Mouse (Mus musculus): ENCODE results near the gene Gm21972.
A peak's percentile ranks its signal among the peaks of the same experiment; 100 is the strongest.

DNA sequence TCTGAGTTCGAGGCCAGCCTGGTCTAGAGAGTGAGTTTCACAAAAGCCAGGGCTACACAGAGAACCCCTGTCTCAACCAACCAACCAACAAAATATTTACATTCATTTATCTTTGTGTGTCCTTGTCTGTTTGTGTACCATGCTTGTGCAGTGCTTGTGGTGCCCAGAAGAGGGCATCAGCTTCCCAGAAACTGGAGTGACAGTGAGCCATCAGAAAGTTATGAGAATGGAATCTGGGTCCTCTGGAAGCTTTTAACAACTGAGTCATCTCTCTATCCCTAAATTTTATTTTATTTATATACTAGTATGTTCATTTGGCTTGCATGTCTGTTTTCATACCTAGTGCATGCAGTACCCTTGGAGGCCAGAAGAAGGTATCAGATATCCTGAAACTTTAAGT is 19.2 kb downstream of the Gm21972 start:
- TF ChIP-seq MAZ (IDR thresholded peaks at IDR 0.05; ENCODE audit: low read depth, low read length) = no peak
- TF ChIP-seq ETS1 (conservative IDR thresholded peaks at IDR 0.05; ENCODE audit: low read depth, low read length) = no peak
- no peak for TF ChIP-seq CHD2 (IDR thresholded peaks at IDR 0.05; ENCODE audit: low read length)
- no peak for TF ChIP-seq MYC (IDR thresholded peaks at IDR 0.05; ENCODE audit: low read depth, low read length)
- TF ChIP-seq CTCF (conservative IDR thresholded peaks at IDR 0.05 in 1 of 2, IDR thresholded peaks at IDR 0.05 in 1 of 2; ENCODE audit: low read depth in 2 of 2, low read length in 2 of 2) = peak; percentile 24 to 62; a peak in 3 of 4 replicates
- TF ChIP-seq POLR2A (IDR thresholded peaks at IDR 0.05; ENCODE audit: low read depth, low read length) = no peak
- TF ChIP-seq MAFK (IDR thresholded peaks at IDR 0.05; ENCODE audit: insufficient replicate concordance, low read length) = no peak

Measured in CH12.LX (cell line).